Mouse (Mus musculus): ENCODE results near the gene Slc6a16.

- TF ChIP-seq POLR2A (IDR thresholded peaks at IDR 0.05; ENCODE audit: low read depth, low read length): no peak
- TF ChIP-seq CTCF (IDR thresholded peaks at IDR 0.05; ENCODE audit: borderline replicate concordance, insufficient read depth, low read length): peak; percentile 78
Observed at GRCm38 (mm10) chr7:45305275-45305674, 64.4 kb downstream of the Slc6a16 start.
